Mouse (Mus musculus): Measurements from ENCODE around the gene Cdh20.
"Not testable (repeated sequence)": the region's sequence is repeated elsewhere in the genome, so short reads cannot be mapped to it uniquely, and the experiment has no call there.

The Cdh20 gene

GRCm38 (mm10) chr1:104916507-104916906 lies 148.2 kb downstream of the Cdh20 start:
- DNase-seq (ENCODE audit: low spot score) = no peak

- DNase-seq (ENCODE audit: low spot score) = no peak
Measured at GRCm38 (mm10) chr1:104917307-104917836, 149.0 kb downstream of the Cdh20 start.

- no peak for DNase-seq (ENCODE audit: low spot score)
Measured at GRCm38 (mm10) chr1:104933051-104933450, 164.7 kb downstream of the Cdh20 start.

GRCm38 (mm10) chr1:104936966-104937365 lies 168.6 kb downstream of the Cdh20 start:
- no peak for DNase-seq (ENCODE audit: low spot score)

DNA sequence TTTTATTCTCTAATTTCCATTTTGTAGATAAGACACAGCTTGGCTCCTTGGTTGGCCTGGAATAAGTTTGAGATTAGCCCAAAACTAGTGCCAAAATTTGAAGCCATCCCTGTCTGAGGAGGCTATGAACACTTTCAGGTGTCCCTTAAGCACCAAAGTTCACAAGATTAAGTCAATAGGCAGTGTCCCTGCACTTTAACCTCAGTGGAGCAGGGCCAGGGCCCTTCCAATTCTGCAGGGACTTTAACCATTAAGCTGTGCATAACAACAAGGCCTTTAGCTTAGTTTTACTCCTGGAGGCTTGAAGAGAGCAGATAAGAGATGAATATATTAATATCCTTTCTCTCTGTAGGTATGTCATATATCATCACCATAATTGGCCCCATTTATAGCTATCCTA lies 170.8 kb downstream of the Cdh20 start:
- DNase-seq (ENCODE audit: low spot score) = no peak

DNA sequence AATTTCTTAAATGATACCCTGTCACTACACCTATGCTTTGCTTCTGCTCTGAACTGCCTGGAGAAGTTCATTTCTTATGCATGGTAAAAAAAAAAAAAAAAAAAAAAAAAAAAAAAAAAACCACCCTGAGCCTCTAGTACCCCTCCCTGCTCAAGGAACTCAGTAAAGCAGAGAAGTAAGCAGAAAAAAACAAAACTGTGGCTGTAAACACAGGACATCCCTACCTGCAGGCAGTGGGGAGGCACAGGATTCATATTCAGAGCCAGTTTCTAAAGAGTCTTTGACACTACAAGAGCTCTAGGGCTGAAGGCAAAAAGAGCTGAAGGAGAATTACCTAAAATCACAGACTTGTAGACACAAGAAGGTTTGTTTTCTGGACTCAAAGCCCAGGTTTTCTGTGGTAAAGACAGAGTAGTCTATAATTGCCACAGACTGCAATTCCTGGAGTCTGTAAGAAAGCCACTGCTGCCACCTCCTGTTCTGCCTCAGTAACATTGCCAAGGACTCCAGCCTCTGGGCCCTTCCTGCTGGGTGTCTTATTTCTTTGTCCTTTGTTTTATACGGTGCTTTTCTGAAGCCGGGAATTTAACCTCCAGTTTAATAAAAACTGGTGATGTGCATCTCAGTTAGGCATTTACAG lies 176.3 kb downstream of the Cdh20 start:
- peak; percentile 38 for DNase-seq (ENCODE audit: low spot score)

- DNase-seq (ENCODE audit: low spot score) = no peak
Measured at GRCm38 (mm10) chr1:104945110-104945489, 176.8 kb downstream of the Cdh20 start.

GRCm38 (mm10) chr1:104949640-104950039 lies 181.3 kb downstream of the Cdh20 start:
- DNase-seq (ENCODE audit: low spot score) = not testable (repeated sequence)

- no peak for DNase-seq (ENCODE audit: low spot score)
Measured at GRCm38 (mm10) chr1:104957046-104957445, 188.7 kb downstream of the Cdh20 start.

GRCm38 (mm10) chr1:104961670-104962069 lies 193.3 kb downstream of the Cdh20 start:
- DNase-seq (ENCODE audit: low spot score) = no peak

DNA sequence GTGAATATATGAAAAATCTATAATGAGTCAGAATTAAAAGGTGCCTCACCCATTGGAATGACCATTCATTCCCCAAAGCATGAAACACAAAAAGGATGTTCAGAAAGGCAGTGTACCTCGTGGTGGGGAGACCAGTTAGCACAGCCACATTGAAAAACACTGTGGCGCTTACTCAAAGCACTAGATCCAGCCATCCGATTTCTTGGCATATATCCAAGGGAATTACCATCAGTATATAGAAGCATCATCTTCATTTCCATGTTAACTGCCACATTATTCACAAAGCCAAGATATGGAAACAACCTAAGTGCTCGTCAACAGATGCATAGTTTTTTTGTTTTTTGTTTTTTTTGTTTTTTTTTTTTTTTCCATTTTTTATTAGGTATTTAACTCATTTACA lies 193.9 kb downstream of the Cdh20 start:
- no peak for DNase-seq (ENCODE audit: low spot score)

GRCm38 (mm10) chr1:104979068-104979467 lies 210.7 kb downstream of the Cdh20 start:
- DNase-seq (ENCODE audit: low spot score) = peak; percentile 41

- no peak for DNase-seq (ENCODE audit: low spot score)
Measured at GRCm38 (mm10) chr1:104980273-104980672, 211.9 kb downstream of the Cdh20 start.

DNA sequence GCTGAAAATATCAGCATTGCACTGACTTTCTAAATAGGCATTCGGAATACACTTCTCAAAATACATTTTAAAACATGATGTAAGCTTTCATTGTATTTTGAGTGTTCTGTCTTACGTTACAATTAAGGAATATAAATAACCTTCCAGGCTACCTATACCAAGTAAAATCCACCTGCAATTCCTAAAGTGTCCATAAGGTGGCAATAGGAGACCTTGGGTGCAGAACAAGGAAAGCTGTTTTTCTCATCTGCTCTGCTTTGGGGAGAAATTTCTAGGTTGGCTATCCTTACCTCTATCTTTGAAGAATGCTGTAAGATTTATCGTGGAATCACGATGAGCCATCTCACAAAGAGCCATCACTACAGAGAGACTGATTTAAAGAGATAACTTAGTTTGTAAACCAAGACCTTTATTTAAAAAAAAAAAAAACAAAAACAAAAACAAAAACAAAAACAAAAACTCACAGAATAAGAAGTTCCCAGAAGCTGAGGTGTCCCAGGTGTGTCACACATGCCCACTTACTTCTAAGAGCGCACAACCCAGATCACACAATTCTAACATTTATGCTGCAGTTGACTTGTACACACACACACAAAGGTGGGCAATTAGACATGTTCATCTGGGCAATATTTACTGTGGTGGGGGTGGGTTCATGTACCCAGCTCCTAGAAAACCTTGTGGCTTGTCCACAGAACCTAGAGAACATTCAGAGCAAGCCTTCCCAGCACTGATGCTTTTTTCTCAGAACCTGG lies 218.1 kb downstream of the Cdh20 start:
- peak; percentile 66 for DNase-seq (ENCODE audit: low spot score)

DNA sequence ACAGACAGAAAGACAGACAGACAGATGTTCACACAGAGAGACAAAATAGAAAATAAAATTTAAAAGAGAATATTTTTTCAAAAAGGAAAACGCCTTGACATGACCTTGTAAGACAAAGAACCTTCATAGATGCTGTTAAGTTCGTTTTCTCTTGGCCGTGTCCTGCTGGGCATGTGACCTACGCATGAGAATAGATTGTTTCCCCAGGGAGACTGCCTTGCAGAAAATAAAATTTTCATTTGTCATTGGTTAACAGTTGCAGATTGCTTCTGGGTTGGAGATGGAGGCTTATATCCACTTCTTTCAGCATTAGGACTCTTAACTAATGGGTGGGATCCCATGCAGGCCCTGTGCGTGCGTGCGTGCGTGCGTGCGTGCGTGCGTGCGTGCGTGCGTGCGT lies 219.2 kb downstream of the Cdh20 start:
- no peak for DNase-seq (ENCODE audit: low spot score)

- DNase-seq (ENCODE audit: low spot score) = no peak
Measured at GRCm38 (mm10) chr1:104992441-104992840, 224.1 kb downstream of the Cdh20 start.

DNA sequence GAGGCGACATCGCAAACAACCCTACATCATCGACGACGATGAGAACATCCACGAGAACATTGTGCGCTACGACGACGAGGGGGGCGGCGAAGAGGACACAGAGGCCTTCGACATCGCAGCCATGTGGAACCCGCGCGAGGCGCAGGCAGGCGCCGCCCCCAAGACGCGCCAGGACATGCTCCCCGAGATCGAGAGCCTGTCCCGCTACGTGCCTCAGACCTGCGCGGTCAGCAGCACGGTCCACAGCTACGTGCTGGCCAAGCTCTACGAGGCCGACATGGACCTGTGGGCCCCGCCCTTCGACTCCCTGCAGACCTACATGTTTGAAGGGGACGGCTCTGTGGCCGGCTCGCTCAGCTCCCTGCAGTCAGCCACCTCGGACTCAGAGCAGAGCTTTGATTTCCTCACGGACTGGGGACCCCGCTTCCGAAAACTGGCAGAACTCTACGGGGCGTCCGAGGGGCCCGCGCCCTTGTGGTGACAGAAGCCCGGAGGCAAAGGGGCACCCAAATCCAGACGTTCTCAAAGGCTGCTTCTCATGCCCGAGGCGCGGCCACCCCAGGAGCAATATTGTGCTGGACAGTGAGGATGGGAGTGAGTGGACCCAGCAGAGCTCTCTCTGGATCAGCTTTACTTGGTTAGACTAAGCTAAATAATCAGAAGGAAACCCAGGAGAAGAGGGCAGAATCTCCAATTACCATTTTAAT lies 225.7 kb downstream of the Cdh20 start:
- no peak for DNase-seq (ENCODE audit: low spot score)

DNA sequence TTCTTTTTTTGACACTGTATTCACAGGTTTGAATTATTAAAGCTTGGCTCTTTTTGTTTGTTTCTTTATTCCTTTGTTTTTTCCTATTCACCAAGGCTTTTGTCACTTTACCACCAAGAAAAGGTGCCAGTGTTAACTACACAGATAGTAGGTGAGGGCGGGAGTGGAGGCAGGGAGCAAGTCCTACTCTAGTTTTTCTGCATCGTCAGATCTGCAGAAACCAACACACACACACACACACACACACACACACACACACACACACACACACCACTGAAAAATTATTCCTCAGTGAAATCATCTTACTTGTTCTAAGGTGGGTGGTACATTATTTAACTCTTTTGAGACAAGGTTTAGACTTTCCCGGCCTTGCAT lies 226.3 kb downstream of the Cdh20 start:
- no peak for DNase-seq (ENCODE audit: low spot score)

DNA sequence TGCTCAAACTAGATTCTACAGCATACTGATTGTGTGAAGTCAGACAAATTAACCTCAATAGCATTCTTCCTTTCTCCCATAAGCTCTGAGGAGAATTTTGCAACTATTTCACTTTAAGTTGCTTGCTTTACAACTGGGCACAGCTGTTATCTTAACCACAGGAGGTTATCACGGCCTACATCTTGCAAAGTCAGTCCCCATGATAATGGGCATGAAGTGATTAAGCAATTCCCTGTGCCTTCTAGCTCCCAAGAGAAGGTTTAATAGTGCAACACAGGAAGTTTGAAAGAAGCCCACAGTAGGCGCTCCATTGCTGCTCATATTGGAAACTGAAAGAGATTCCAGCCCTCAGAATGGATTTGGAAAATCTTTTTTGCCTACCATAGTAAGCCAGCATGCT lies 229.5 kb downstream of the Cdh20 start:
- DNase-seq (ENCODE audit: low spot score) = no peak

GRCm38 (mm10) chr1:105002179-105002578 lies 233.8 kb downstream of the Cdh20 start:
- DNase-seq (ENCODE audit: low spot score) = no peak

DNA sequence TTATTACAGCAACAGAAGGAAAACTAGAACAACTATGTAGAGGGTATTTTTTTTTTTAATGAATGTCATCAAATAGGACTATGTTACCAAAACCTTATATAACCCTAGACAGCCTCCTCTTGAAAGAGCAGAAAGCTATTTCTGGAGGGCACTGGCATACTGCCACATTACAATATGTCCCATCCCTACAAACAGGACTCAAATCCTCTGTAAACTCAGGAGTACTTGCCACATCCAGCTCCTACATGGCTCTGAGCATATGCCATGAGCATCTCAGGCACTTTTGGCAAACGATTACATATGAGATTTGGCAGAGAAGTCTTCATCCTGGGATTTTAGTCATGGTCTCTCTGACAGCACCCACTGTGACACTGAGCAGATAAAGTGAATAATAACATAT lies 235.5 kb downstream of the Cdh20 start:
- DNase-seq (ENCODE audit: low spot score) = no peak

DNA sequence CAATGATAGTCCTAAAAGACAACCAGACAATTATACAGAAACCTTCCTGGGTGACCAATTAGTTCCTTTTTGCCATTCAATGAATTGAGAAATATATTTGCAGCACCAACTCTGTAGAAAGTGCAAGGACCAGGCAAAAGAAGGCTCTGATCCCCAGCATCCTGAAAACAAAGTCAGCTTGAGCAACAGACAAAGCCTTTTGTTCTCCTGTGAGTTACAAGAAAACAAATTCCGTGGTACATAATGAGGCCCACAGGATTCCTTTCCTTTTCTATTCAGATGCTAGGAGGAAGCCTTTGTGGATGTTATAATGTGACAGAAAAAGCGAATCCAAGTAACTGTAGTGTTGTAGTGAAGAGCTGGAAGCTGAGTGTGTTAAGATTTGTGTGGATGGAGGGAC lies 244.3 kb downstream of the Cdh20 start:
- no peak for DNase-seq (ENCODE audit: low spot score)

DNA sequence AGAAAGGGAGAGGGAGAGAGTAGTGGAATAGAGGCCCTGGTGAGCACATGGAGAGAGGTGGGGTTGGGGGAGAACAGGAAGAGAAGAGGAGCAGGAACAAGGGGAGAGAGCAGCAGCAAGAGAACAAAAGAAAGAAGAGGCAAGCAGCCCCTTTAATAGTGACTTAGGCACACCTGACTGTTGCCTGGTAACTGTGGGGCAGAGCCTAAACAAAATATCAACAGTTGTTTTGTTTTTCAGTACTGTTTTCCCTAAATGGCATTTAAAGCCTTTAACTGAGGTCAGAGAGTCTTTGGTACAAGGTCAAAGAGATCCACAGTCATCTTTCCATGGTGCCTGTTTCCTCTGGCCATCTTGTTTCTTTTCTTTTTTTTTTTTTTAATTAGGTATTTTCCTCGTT lies 245.0 kb downstream of the Cdh20 start:
- DNase-seq (ENCODE audit: low spot score) = no peak
